Mouse (Mus musculus) forebrain, embryonic 10.5 days (tissue): Measurements from ENCODE around the gene Tmem170b. TPM values are rescaled to one million over a fixed set of nuclear protein-coding genes. Genes with fewer than 3 reads are reported as not detected.

Experiments
- DNase-seq: peaks from one replicate; pipeline ENCODE4 v3.0.0-alpha.2; 2017; ENCODE audit warnings: low spot score; ENCODE audit errors: extremely low spot score
- H3K27ac ChIP-seq: fragments of 300-500 bp; sonication (generic); 2 replicates; pipeline ENCODE4 v1.5.1; 2016; ENCODE audit warnings: mild to moderate bottlenecking
- H3K27me3 ChIP-seq: fragments of 300-500 bp; sonication (generic); 2 replicates; pipeline ENCODE4 v1.6.1; 2016; ENCODE audit warnings: mild to moderate bottlenecking; ENCODE audit not compliant: poor library complexity, severe bottlenecking
- H3K36me3 ChIP-seq: fragments of 300-500 bp; sonication (generic); replicated peaks from 2 replicates; pipeline ENCODE4 v1.6.1; 2016; ENCODE audit warnings: mild to moderate bottlenecking, moderate library complexity
- H3K4me1 ChIP-seq: fragments of 300-500 bp; sonication (generic); 2 replicates; pipeline ENCODE4 v1.6.1; 2016
- H3K4me3 ChIP-seq: fragments of 300-500 bp; sonication (generic); 2 replicates; pipeline ENCODE4 v1.5.1; 2016; ENCODE audit warnings: mild to moderate bottlenecking, moderate library complexity
- H3K9me3 ChIP-seq: fragments of 300-500 bp; sonication (generic); 2 replicates; pipeline ENCODE4 v1.6.1; 2016; ENCODE audit warnings: mild to moderate bottlenecking, moderate library complexity
- WGBS: fragments of 180-500 bp; shearing (Covaris S2); methylation state at CpG from one replicate; pipeline ENCODE4 v1.1.7; 2016; 5-methylcytosine and 5-hydroxymethylcytosine counted together
- polyA plus RNA-seq: library from polyadenylated mRNA; unstranded; fragments of >200 nt; fragmentation: Nextera tagmentation; extraction: Ambion mirVana; gene quantifications from 2 replicates; pipeline ENCODE4 v1.2.1, GENCODE M21; 2016

Tmem170b gene
- polyA plus RNA-seq, result 11.4 and 12.2 TPM in 2 replicates

- under 1% methylated on average over 84 of the region's 87 CpGs for WGBS
- Histone ChIP-seq H3K4me3 (peak within 1 kb of the TSS; percentile 99), H3K4me1 (peaks cover 32% of the 10 kb centered on the region), H3K9me3 (no peaks in the 10 kb centered on the region), H3K27me3 (peaks cover 6% of the 10 kb centered on the region; the same call in 1 of the 2 replicates), H3K27ac (peak within 1 kb of the TSS; percentile 97), H3K36me3 (no peaks in the 10 kb centered on the region)
- DNase-seq, result peak; percentile 98
Measured at GRCm38 (mm10) chr13:41605099-41606010, at the start of gene Tmem170b. Gene Tmem170b (plus strand): TSS chr13:41605907.

- Histone ChIP-seq H3K27me3 (peaks cover 5% of the 10 kb centered on the region; the same call in 1 of the 2 replicates), H3K27ac (no peak overlapping the region), H3K4me3 (no peak overlapping the region), H3K9me3 (no peaks in the 10 kb centered on the region), H3K4me1 (peaks cover 8% of the 10 kb centered on the region; the same call in 1 of the 2 replicates), H3K36me3 (no peaks in the 10 kb centered on the region)
- WGBS, result 84% methylated on average over 4 of the region's 4 CpGs
- no peak for DNase-seq
Measured at GRCm38 (mm10) chr13:41561024-41561423, 44.7 kb upstream of the Tmem170b start.

GRCm38 (mm10) chr13:41568421-41568820 lies 37.3 kb upstream of the Tmem170b start:
- WGBS, result 69% methylated on average over 3 of the region's 3 CpGs
- Histone ChIP-seq H3K27ac (no peak overlapping the region), H3K4me3 (no peak overlapping the region)

GRCm38 (mm10) chr13:41568926-41569325 lies 36.8 kb upstream of the Tmem170b start:
- DNase-seq, result no peak
- Histone ChIP-seq H3K27ac (no peak overlapping the region), H3K36me3 (no peaks in the 10 kb centered on the region), H3K9me3 (no peaks in the 10 kb centered on the region), H3K27me3 (peaks cover 15% of the 10 kb centered on the region; the same call in 1 of the 2 replicates), H3K4me3 (no peak overlapping the region), H3K4me1 (peaks cover 20% of the 10 kb centered on the region)
- WGBS, result 88% methylated on average over 8 of the region's 8 CpGs

More at GRCm38 (mm10) chr13:41568421-41568820, 37.3 kb upstream of the Tmem170b start:
- no peaks in the 10 kb centered on the region for H3K36me3 ChIP-seq
- no peaks in the 10 kb centered on the region for H3K9me3 ChIP-seq
- peaks cover 20% of the 10 kb centered on the region for H3K4me1 ChIP-seq
- peaks cover 18% of the 10 kb centered on the region; the same call in 1 of the 2 replicates for H3K27me3 ChIP-seq
- no peak for DNase-seq

GRCm38 (mm10) chr13:41569776-41570175 lies 35.9 kb upstream of the Tmem170b start:
- peaks cover 15% of the 10 kb centered on the region; the same call in 1 of the 2 replicates for H3K27me3 ChIP-seq
- H3K27ac ChIP-seq, result no peak overlapping the region
- no peak overlapping the region for H3K4me3 ChIP-seq
- H3K4me1 ChIP-seq, result peaks cover 18% of the 10 kb centered on the region
- no peaks in the 10 kb centered on the region for H3K36me3 ChIP-seq
- no peaks in the 10 kb centered on the region for H3K9me3 ChIP-seq
- WGBS, result 85% methylated on average over 3 of the region's 3 CpGs
- DNase-seq, result no peak

GRCm38 (mm10) chr13:41571368-41572350 lies 34.0 kb upstream of the Tmem170b start:
- peak; percentile 66 for DNase-seq
- 24% methylated on average over 13 of the region's 13 CpGs for WGBS
- peak overlapping the region; percentile 31 for H3K4me3 ChIP-seq
- H3K4me1 ChIP-seq, result peaks cover 11% of the 10 kb centered on the region
- H3K27ac ChIP-seq, result 0 out of 2 replicates have a peak overlapping the region, but pooled peaks have one; percentile 57
- no peaks in the 10 kb centered on the region for H3K36me3 ChIP-seq
- H3K9me3 ChIP-seq, result no peaks in the 10 kb centered on the region
- peaks cover 15% of the 10 kb centered on the region; the same call in 1 of the 2 replicates for H3K27me3 ChIP-seq

- no peak overlapping the region for H3K4me3 ChIP-seq
- peaks cover 11% of the 10 kb centered on the region for H3K4me1 ChIP-seq
- H3K36me3 ChIP-seq, result no peaks in the 10 kb centered on the region
- no peaks in the 10 kb centered on the region for H3K9me3 ChIP-seq
- H3K27me3 ChIP-seq, result peaks cover 15% of the 10 kb centered on the region; the same call in 1 of the 2 replicates
- DNase-seq, result no peak
- H3K27ac ChIP-seq, result no peak overlapping the region
- WGBS, result 52% methylated on average over 4 of the region's 4 CpGs
Measured at GRCm38 (mm10) chr13:41572351-41572735, 33.4 kb upstream of the Tmem170b start.

- Histone ChIP-seq H3K36me3 (no peaks in the 10 kb centered on the region), H3K4me3 (no peak overlapping the region), H3K27me3 (peaks cover 15% of the 10 kb centered on the region; the same call in 1 of the 2 replicates), H3K27ac (no peak overlapping the region), H3K4me1 (peaks cover 11% of the 10 kb centered on the region), H3K9me3 (no peaks in the 10 kb centered on the region)
- WGBS, result 52% methylated on average over 4 of the region's 4 CpGs
- no peak for DNase-seq
Measured at GRCm38 (mm10) chr13:41573126-41573846, 32.4 kb upstream of the Tmem170b start.

- Histone ChIP-seq H3K27me3 (no peaks in the 10 kb centered on the region), H3K4me1 (no peaks in the 10 kb centered on the region), H3K36me3 (no peaks in the 10 kb centered on the region), H3K9me3 (no peaks in the 10 kb centered on the region), H3K27ac (no peak overlapping the region), H3K4me3 (no peak overlapping the region)
- no peak for DNase-seq
- WGBS, result 90% methylated on average over 4 of the region's 4 CpGs
Measured at GRCm38 (mm10) chr13:41581058-41581457, 24.6 kb upstream of the Tmem170b start.

- no peak overlapping the region for H3K27ac ChIP-seq
- no peaks in the 10 kb centered on the region for H3K9me3 ChIP-seq
- 89% methylated on average over 7 of the region's 7 CpGs for WGBS
- no peaks in the 10 kb centered on the region for H3K4me1 ChIP-seq
- no peak overlapping the region for H3K4me3 ChIP-seq
- H3K36me3 ChIP-seq, result no peaks in the 10 kb centered on the region
- no peaks in the 10 kb centered on the region for H3K27me3 ChIP-seq
- DNase-seq, result no peak
Measured at GRCm38 (mm10) chr13:41583666-41584357, 21.9 kb upstream of the Tmem170b start.

- H3K27me3 ChIP-seq, result no peaks in the 10 kb centered on the region
- no peaks in the 10 kb centered on the region for H3K9me3 ChIP-seq
- no peak overlapping the region for H3K4me3 ChIP-seq
- H3K27ac ChIP-seq, result no peak overlapping the region
- no peaks in the 10 kb centered on the region for H3K36me3 ChIP-seq
- no peaks in the 10 kb centered on the region for H3K4me1 ChIP-seq
- WGBS, result 86% methylated on average over 3 of the region's 3 CpGs
- no peak for DNase-seq
Measured at GRCm38 (mm10) chr13:41584358-41584680, 21.4 kb upstream of the Tmem170b start.
